Mouse (Mus musculus) urinary bladder, postnatal 14 days (tissue): Measurements from ENCODE around the gene Creld2.

ENCODE experiments used
- DNase-seq: peaks from one replicate; pipeline ENCODE4 v3.0.0; 2021; ENCODE audit warnings: low spot score

The Creld2 gene

GRCm38 (mm10) chr15:88829791-88830440, 10.5 kb downstream of the Creld2 start:
- no peak for DNase-seq

GRCm38 (mm10) chr15:88830696-88831095, 11.2 kb downstream of the Creld2 start:
- DNase-seq = no peak

GRCm38 (mm10) chr15:88831482-88831881, 12.0 kb downstream of the Creld2 start:
- DNase-seq = peak; percentile 79

- DNase-seq = no peak
Observed at GRCm38 (mm10) chr15:88832536-88832935, 13.1 kb downstream of the Creld2 start.

- no peak for DNase-seq
Observed at GRCm38 (mm10) chr15:88836031-88836430, 16.6 kb downstream of the Creld2 start.

- no peak for DNase-seq
Observed at GRCm38 (mm10) chr15:88836571-88836970, 17.1 kb downstream of the Creld2 start.

- peak; percentile 74 for DNase-seq
Observed at GRCm38 (mm10) chr15:88837199-88837932, 17.9 kb downstream of the Creld2 start.

- DNase-seq = no peak
Observed at GRCm38 (mm10) chr15:88837977-88838376, 18.5 kb downstream of the Creld2 start.

- no peak for DNase-seq
Observed at GRCm38 (mm10) chr15:88839271-88839670, 19.8 kb downstream of the Creld2 start.

- no peak for DNase-seq
Observed at GRCm38 (mm10) chr15:88840126-88840525, 20.7 kb downstream of the Creld2 start.

- no peak for DNase-seq
Observed at GRCm38 (mm10) chr15:88841160-88841559, 21.7 kb downstream of the Creld2 start.

- no peak for DNase-seq
Observed at GRCm38 (mm10) chr15:88841580-88842299, 22.3 kb downstream of the Creld2 start.

- no peak for DNase-seq
Observed at GRCm38 (mm10) chr15:88842300-88842673, 22.8 kb downstream of the Creld2 start.

GRCm38 (mm10) chr15:88843486-88844097, 24.1 kb downstream of the Creld2 start:
- DNase-seq = no peak

GRCm38 (mm10) chr15:88844966-88845365, 25.5 kb downstream of the Creld2 start:
- DNase-seq = no peak

GRCm38 (mm10) chr15:88848661-88849060, 29.2 kb downstream of the Creld2 start:
- DNase-seq = no peak

GRCm38 (mm10) chr15:88849621-88850020, 30.2 kb downstream of the Creld2 start:
- DNase-seq = no peak

GRCm38 (mm10) chr15:88850146-88850826, 30.8 kb downstream of the Creld2 start:
- DNase-seq = peak; percentile 89

- DNase-seq = no peak
Observed at GRCm38 (mm10) chr15:88851076-88851475, 31.6 kb downstream of the Creld2 start.

- DNase-seq = peak; percentile 88
Observed at GRCm38 (mm10) chr15:88851507-88852149, 32.2 kb downstream of the Creld2 start.

- DNase-seq = no peak
Observed at GRCm38 (mm10) chr15:88853106-88853505, 33.7 kb downstream of the Creld2 start.
